Mouse (Mus musculus) liver, embryonic 11.5 days (tissue): ENCODE data around the gene 4933425L06Rik. TPM values are rescaled to one million over a fixed set of nuclear protein-coding genes. Genes with fewer than 3 reads are reported as not detected.

Experiments
- ATAC-seq: fragments of 200-750 bp; cut with Nextera tagmentation; replicated peaks from 2 replicates; pipeline ENCODE4 v1.8.0; 2017; ENCODE audit warnings: moderate number of reproducible peaks, mild to moderate bottlenecking, moderate TSS enrichment, moderate library complexity; ENCODE audit not compliant: low FRiP score
- DNase-seq: peaks from one replicate; pipeline ENCODE4 v3.0.0-alpha.2; 2017; ENCODE audit warnings: low spot score
- H3K27ac ChIP-seq: fragments of 300-500 bp; sonication (generic); 2 replicates; pipeline ENCODE4 v1.5.1; 2014; ENCODE audit warnings: mild to moderate bottlenecking, low read depth, low read length, control low read depth
- H3K27me3 ChIP-seq: fragments of 300-500 bp; sonication (generic); replicated peaks from 2 replicates; pipeline ENCODE4 v1.6.1; 2014; ENCODE audit warnings: low read length, mixed read lengths; ENCODE audit not compliant: control insufficient read depth, insufficient read depth
- H3K36me3 ChIP-seq: fragments of 300-500 bp; sonication (generic); 2 replicates; pipeline ENCODE4 v1.6.1; 2014; ENCODE audit warnings: mild to moderate bottlenecking, low read length, moderate library complexity, mixed read lengths; ENCODE audit not compliant: control insufficient read depth, insufficient read depth
- H3K4me1 ChIP-seq: fragments of 300-500 bp; sonication (generic); replicated peaks from 2 replicates; pipeline ENCODE4 v1.6.1; 2014; ENCODE audit warnings: low read length, mixed read lengths; ENCODE audit not compliant: control insufficient read depth, insufficient read depth
- H3K4me2 ChIP-seq: fragments of 300-500 bp; sonication (generic); 2 replicates; pipeline ENCODE4 v1.6.1; 2014; ENCODE audit warnings: mild to moderate bottlenecking, control low read depth, moderate library complexity
- H3K4me3 ChIP-seq: fragments of 300-500 bp; sonication (generic); 2 replicates; pipeline ENCODE4 v1.5.1; 2014; ENCODE audit warnings: low read depth, low read length, control low read depth
- H3K9ac ChIP-seq: fragments of 300-500 bp; sonication (generic); 2 replicates; pipeline ENCODE4 v1.6.1; 2014; ENCODE audit warnings: low read depth, low read length, control low read depth
- H3K9me3 ChIP-seq: fragments of 300-500 bp; sonication (generic); 2 replicates; pipeline ENCODE4 v1.6.1; 2016; ENCODE audit warnings: low read length, inconsistent platforms, mixed read lengths; ENCODE audit not compliant: control insufficient read depth
- WGBS: fragments of 180-500 bp; shearing (Covaris S2); extraction: QIAGEN DNeasy Blood & Tissue Kit; methylation state at CpG from one replicate; pipeline ENCODE4 v1.1.7; 2014; 5-methylcytosine and 5-hydroxymethylcytosine counted together
- polyA plus RNA-seq: library from polyadenylated mRNA; unstranded; fragments of >200 nt; fragmentation: Nextera tagmentation; extraction: Ambion mirVana; gene quantifications from 2 replicates; pipeline ENCODE4 v1.2.1, GENCODE M21; 2014

Gene 4933425L06Rik
- polyA plus RNA-seq, 1 experiment from 2014 or later = not detected

DNA sequence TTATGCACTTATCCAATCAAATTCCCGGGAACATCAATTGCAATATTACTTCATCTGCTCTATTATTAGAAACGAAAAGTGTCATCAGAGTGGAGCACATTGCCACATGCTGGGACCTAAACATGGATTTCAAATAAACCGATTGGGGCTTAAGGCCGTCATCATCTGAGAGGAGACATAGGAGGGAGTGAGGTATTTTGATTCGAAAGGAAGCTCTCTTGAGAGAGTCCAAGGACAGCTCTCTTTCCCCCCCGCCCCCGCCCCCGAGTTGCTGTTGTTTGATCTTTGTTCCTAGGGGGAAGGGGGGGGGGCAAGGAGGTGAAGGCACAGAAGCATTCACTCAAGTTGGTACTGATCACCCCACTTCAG is 27.0 kb upstream of the 4933425L06Rik start:
- H3K9ac ChIP-seq = no peak overlapping the region

DNA sequence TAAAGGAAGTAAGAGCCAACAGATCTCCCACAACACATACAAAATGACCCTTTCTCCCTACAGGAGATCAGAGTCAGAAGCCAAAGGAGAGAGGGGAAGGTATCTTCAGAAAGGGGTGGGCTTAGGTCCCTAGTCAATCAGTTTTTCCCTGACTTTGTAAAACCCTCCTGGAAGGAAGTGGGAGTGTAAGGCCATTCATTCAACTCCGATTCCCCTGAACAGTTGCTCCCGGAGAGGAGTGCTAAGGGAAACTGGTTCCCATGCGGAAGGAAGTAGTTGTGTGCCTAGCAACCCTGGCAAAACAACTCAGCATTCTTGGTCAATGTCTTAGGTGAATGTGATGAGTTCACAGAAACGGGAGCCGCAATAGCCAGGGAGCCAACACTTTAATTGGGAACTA is 26.5 kb upstream of the 4933425L06Rik start:
- H3K4me1 ChIP-seq = no peaks in the 10 kb centered on the region
- 16% methylated on average over 5 of the region's 5 CpGs for WGBS
- no peak overlapping the region; the same call in 1 of the 2 replicates for H3K4me3 ChIP-seq
- ATAC-seq (peak; percentile 8; the same call in 1 of the 2 replicates), DNase-seq (no peak)
- peaks cover 50% of the 10 kb centered on the region for H3K27me3 ChIP-seq
- H3K36me3 ChIP-seq = no peaks in the 10 kb centered on the region
- H3K4me2 ChIP-seq = peak overlapping the region; percentile 86
- no peak overlapping the region for H3K9ac ChIP-seq
- no peaks in the 10 kb centered on the region for H3K9me3 ChIP-seq
- H3K27ac ChIP-seq = no peak overlapping the region

More for the DNA sequence above, 27.0 kb upstream of the 4933425L06Rik start:
- H3K27me3 ChIP-seq = peaks cover 50% of the 10 kb centered on the region
- WGBS = 2% methylated on average over 8 of the region's 8 CpGs
- H3K36me3 ChIP-seq = no peaks in the 10 kb centered on the region
- H3K4me2 ChIP-seq = peak overlapping the region; percentile 86
- ATAC-seq (0 out of 2 replicates have a peak, but pooled peaks have one; percentile 6), DNase-seq (peak; percentile 39)
- H3K9me3 ChIP-seq = no peaks in the 10 kb centered on the region
- no peaks in the 10 kb centered on the region for H3K4me1 ChIP-seq
- H3K27ac ChIP-seq = no peak overlapping the region
- peak overlapping the region; percentile 61 for H3K4me3 ChIP-seq

DNA sequence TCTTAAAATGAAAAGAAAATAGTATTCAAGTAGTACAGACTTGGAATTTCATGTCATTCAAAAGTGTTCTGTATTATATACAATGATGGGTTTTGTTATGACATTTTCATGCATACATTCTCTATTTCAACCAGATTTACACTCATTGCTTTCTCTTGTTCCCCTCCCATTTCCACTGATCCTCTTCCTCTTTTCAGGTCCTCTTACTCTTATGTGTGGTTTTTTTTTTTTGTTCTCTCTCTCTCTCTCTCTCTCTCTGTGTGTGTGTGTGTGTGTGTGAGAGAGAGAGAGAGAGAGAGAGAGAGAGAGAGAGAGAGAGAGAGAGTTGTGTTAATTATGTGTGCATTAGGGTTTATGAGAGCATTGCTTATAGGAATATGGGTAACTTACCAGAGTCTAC is 15.8 kb upstream of the 4933425L06Rik start:
- H3K27ac ChIP-seq = no peak overlapping the region
- H3K9me3 ChIP-seq = no peaks in the 10 kb centered on the region
- no peaks in the 10 kb centered on the region for H3K27me3 ChIP-seq
- no peak overlapping the region for H3K4me3 ChIP-seq
- no peak overlapping the region for H3K9ac ChIP-seq
- no peak for ATAC-seq
- H3K36me3 ChIP-seq = no peaks in the 10 kb centered on the region
- no peak for DNase-seq
- H3K4me2 ChIP-seq = no peak overlapping the region
- H3K4me1 ChIP-seq = no peaks in the 10 kb centered on the region

DNA sequence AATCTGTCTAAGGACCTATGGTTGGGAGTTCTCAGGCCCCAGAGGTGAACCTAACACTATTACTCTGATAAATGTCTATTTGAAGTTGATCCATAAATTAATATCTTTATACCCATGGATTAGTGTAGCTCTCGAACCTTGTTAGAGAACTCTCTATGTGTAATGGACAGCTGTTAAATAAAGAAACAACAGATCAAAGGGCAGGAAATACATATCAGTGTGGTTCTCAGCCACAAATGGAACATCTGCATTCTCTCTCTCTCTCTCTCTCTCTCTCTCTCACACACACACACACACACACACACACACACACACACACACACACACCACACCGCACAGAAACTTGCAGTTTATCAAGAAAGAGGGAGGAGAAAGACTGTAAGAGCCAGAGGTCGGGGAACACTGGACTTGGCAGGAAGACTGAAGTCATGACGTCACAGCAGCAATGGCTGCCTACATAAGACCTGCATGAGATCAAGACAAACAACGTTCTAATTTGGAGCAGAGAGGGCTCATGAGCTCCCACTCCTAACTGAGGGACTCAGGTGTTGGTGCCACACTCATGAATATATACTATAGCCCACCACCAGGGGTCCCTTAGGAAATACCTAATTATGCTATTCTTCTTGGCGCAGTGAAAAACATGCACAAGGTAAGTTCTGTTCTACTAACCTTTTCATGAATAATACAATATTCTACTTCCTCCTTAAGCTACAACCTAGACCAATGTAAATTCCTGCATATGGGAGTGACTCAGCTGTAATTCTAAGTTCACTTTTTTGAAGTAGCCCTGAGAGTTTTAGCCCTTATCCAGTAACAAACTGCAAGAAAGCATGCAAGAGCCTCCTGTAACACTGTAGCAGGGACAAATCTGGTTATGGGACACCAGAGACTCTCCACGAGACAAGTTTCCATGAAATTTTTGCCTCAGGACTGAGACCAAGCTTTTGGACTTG is 14.8 kb upstream of the 4933425L06Rik start:
- H3K36me3 ChIP-seq = no peaks in the 10 kb centered on the region
- DNase-seq = no peak
- H3K9ac ChIP-seq = no peak overlapping the region
- no peak overlapping the region for H3K27ac ChIP-seq
- no peak overlapping the region for H3K4me3 ChIP-seq
- no peaks in the 10 kb centered on the region for H3K9me3 ChIP-seq
- WGBS = 58% methylated on average over 7 of the region's 7 CpGs
- no peaks in the 10 kb centered on the region for H3K27me3 ChIP-seq
- ATAC-seq = no peak
- no peak overlapping the region for H3K4me2 ChIP-seq
- no peaks in the 10 kb centered on the region for H3K4me1 ChIP-seq

DNA sequence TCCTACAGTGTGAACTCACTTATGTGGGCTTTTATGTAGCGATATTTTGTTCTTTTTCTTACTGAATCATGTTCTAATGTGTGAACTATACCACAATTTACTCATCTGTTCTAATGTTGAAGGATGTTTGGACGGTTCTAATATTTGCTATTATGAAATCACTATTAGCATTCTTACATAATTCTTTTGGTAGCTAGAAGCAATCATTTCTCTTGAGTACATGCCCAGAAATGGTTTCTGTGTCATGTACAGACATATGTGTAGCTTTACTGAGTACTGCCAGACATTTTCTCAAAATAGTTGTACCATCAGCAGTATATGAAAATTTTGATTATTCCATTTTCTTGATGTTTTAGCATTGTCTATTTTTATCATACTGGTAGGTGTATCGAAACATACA is 7.4 kb downstream of the 4933425L06Rik start:
- ATAC-seq (no peak), DNase-seq (no peak)
- Histone ChIP-seq H3K9ac (no peak overlapping the region), H3K27ac (no peak overlapping the region), H3K9me3 (no peaks in the 10 kb centered on the region), H3K4me3 (no peak overlapping the region), H3K4me1 (no peaks in the 10 kb centered on the region), H3K27me3 (no peaks in the 10 kb centered on the region), H3K4me2 (no peak overlapping the region), H3K36me3 (no peaks in the 10 kb centered on the region)
- 81% methylated on average over 3 of the region's 3 CpGs for WGBS

DNA sequence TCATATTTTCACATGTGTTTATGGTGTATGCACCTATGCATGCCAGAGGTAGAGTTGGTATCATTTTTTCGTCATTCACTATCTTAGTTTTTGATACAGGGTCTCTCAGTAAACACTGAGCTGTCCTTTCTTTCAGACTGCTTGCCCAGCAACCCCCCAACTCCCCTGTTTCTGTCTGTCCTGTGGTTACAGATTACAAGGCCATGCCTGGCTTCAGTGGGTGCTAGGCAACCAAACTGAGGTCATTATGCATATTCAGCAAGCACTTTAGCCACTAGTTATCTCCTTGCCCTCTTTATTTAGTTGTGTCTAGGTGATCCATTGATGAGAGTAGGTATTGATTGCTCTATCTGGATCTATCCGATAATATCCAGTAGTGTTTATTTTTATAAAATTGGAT is 14.4 kb downstream of the 4933425L06Rik start:
- Histone ChIP-seq H3K27me3 (no peaks in the 10 kb centered on the region), H3K9ac (no peak overlapping the region), H3K27ac (no peak overlapping the region), H3K4me2 (no peak overlapping the region), H3K4me3 (no peak overlapping the region), H3K36me3 (no peaks in the 10 kb centered on the region), H3K9me3 (no peaks in the 10 kb centered on the region), H3K4me1 (no peaks in the 10 kb centered on the region)
- DNase-seq (no peak), ATAC-seq (no peak)
- WGBS = 74% methylated on average over 2 of the region's 2 CpGs

DNA sequence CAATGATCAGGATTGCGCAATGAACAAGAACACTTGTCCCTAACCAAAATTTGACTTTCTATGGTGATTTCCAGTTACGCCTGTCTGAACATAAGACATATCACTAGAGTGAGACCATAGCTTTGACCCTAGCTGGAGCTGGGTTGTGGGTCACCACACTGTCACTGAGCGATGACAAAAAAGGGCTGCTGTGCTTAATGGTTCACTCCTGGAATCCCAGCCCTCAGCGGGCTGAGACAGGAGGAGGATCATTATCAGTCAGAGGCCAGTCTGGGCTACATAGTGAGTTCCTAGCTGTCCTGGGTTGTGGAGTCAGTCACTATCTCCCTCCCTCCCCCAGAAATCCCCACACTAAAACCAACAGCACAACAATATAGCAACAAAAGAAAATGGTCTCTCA is 18.8 kb downstream of the 4933425L06Rik start:
- H3K4me1 ChIP-seq = no peaks in the 10 kb centered on the region
- no peak overlapping the region for H3K4me3 ChIP-seq
- H3K9ac ChIP-seq = no peak overlapping the region
- DNase-seq (no peak), ATAC-seq (no peak)
- WGBS = 78% methylated on average over 4 of the region's 4 CpGs
- no peaks in the 10 kb centered on the region for H3K9me3 ChIP-seq
- H3K27ac ChIP-seq = no peak overlapping the region
- no peaks in the 10 kb centered on the region for H3K27me3 ChIP-seq
- no peak overlapping the region for H3K4me2 ChIP-seq
- H3K36me3 ChIP-seq = no peaks in the 10 kb centered on the region

DNA sequence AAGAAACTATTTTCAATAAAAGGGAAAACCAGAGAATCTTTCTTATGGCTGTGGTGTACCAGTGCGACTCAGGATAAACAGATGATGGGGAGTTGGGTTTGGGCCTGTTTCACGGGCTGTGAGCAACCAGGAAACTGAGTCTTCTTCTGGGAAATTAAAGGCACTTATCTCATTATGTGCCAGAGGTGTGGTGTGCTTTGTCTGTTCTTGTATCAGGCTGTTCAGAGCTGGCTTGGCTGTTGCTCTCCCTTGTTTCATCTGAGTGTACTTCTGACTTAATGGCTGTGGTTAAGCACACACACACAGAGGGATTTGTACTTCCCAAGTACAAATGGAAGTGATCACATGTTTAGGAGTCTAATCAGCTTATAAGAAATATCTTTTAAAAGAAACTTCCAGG is 22.5 kb downstream of the 4933425L06Rik start:
- H3K36me3 ChIP-seq = no peaks in the 10 kb centered on the region
- H3K9me3 ChIP-seq = no peaks in the 10 kb centered on the region
- 68% methylated on average over 2 of the region's 2 CpGs for WGBS
- no peak overlapping the region for H3K27ac ChIP-seq
- no peaks in the 10 kb centered on the region for H3K4me1 ChIP-seq
- DNase-seq = no peak
- H3K4me2 ChIP-seq = no peak overlapping the region
- peak; percentile 39 for ATAC-seq
- no peak overlapping the region for H3K4me3 ChIP-seq
- no peak overlapping the region for H3K9ac ChIP-seq
- H3K27me3 ChIP-seq = no peaks in the 10 kb centered on the region

DNA sequence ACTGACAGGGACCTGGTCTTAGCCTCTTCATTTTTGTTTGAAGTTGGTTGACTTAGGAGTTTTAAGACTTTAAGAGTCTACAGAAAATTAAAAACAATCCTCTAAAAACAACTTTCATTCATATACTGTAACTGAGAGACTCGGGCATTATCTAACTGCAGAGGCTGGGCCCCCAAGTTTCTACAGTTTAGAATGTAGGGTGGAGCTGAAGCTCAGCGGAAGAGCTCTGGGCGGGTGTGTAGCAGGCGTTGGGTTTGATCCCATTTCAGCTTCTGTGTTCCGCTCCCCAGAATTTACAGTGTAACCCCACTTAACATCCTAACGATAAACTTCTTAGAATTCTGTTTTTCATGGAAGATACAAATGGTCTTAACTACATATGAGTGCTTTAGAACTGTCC is 29.7 kb downstream of the 4933425L06Rik start:
- no peak; the same call in 1 of the 2 replicates for ATAC-seq
- Histone ChIP-seq H3K36me3 (no peaks in the 10 kb centered on the region), H3K4me3 (no peak overlapping the region), H3K27ac (no peak overlapping the region), H3K4me2 (no peak overlapping the region), H3K9me3 (no peaks in the 10 kb centered on the region), H3K27me3 (no peaks in the 10 kb centered on the region), H3K4me1 (no peaks in the 10 kb centered on the region), H3K9ac (no peak overlapping the region)
- 84% methylated on average over 6 of the region's 6 CpGs for WGBS
- DNase-seq = no peak
